Mouse (Mus musculus): ENCODE data around the gene Fbxl16. TPM values are rescaled to one million over a fixed set of nuclear protein-coding genes. Genes with fewer than 3 reads are reported as not detected.

The Fbxl16 gene
- total RNA-seq, 2 experiments from 2014 or later, result 0.62 to 0.91 TPM

Small RNA genes lying within 50 kb of the gene (microRNA-seq; reads per million reads assigned to microRNA genes)
- not detected for gene Mir3082
- not detected for gene Mir6966

Other genes starting within 250 kb of the Fbxl16 start
- gene Sox8, start 238.4 kb upstream of the Fbxl16 start, total RNA-seq (2021), result under 1 TPM; 0.37 to 0.59 TPM
- gene Lmf1, start 230.0 kb upstream of the Fbxl16 start, total RNA-seq (2021), result 10 to 100 TPM; 11.3 to 12.6 TPM
- gene Gng13, start 91.9 kb upstream of the Fbxl16 start, total RNA-seq (2021), result not detected
- gene Chtf18, start 81.7 kb upstream of the Fbxl16 start, total RNA-seq (2021), result 1 to 10 TPM in 1 of 2 experiments, under 1 TPM in 1; 0.47 to 1.1 TPM
- gene Rpusd1, start 81.4 kb upstream of the Fbxl16 start, total RNA-seq (2021), result 1 to 10 TPM; 3.5 to 4.2 TPM
- not detected for gene Mslnl, start 73.0 kb upstream of the Fbxl16 start, total RNA-seq (2021)
- under 1 TPM; 0.26 to 0.46 TPM for gene Msln, start 54.7 kb upstream of the Fbxl16 start, total RNA-seq (2021)
- 10 to 100 TPM; 27.3 to 29.2 TPM for gene Narfl, start 35.3 kb upstream of the Fbxl16 start, total RNA-seq (2021)
- 10 to 100 TPM; 10.6 to 10.7 TPM for gene Haghl, start 23.4 kb upstream of the Fbxl16 start, total RNA-seq (2021)
- gene Ccdc78, start 22.5 kb upstream of the Fbxl16 start, total RNA-seq (2021), result not detected
- gene Fam173a, start 16.2 kb upstream of the Fbxl16 start, total RNA-seq (2021), result 10 to 100 TPM; 42.2 to 46.8 TPM
- not detected for gene AC134908.4, start 13.4 kb upstream of the Fbxl16 start, total RNA-seq (2021)
- 10 to 100 TPM; 40.1 to 48.4 TPM for gene Metrn, start 11.9 kb upstream of the Fbxl16 start, total RNA-seq (2021)
- gene Wdr24, start 14.5 kb downstream of the Fbxl16 start, total RNA-seq (2021), result 1 to 10 TPM; 9.6 to 9.8 TPM
- 10 to 100 TPM; 12.6 to 14.2 TPM for gene Jmjd8, start 19.8 kb downstream of the Fbxl16 start, total RNA-seq (2021)
- gene Stub1, start 24.3 kb downstream of the Fbxl16 start, total RNA-seq (2021), result 10 to 100 TPM; 88.4 to 92.9 TPM
- gene Rhbdl1, start 28.2 kb downstream of the Fbxl16 start, total RNA-seq (2021), result 10 to 100 TPM; 10.7 to 14.7 TPM
- 10 to 100 TPM; 10.0 to 11.8 TPM for gene Gm20683, start 32.7 kb downstream of the Fbxl16 start, total RNA-seq (2021)
- 10 to 100 TPM; 72.4 to 72.9 TPM for gene Rhot2, start 35.8 kb downstream of the Fbxl16 start, total RNA-seq (2021)
- under 1 TPM; 0.55 to 0.64 TPM for gene Wdr90, start 52.4 kb downstream of the Fbxl16 start, total RNA-seq (2021)
- gene Mcrip2, start 59.7 kb downstream of the Fbxl16 start, total RNA-seq (2021), result 100 to 1,000 TPM in 1 of 2 experiments, 10 to 100 TPM in 1; 84.2 to 102 TPM
- gene Mettl26, start 66.0 kb downstream of the Fbxl16 start, total RNA-seq (2021), result 10 to 100 TPM; 25.4 to 33.4 TPM
- gene Wfikkn1, start 71.8 kb downstream of the Fbxl16 start, total RNA-seq (2021), result under 1 TPM; 0.43 to 0.62 TPM
- gene Rab40c, start 110.6 kb downstream of the Fbxl16 start, total RNA-seq (2021), result 10 to 100 TPM in 1 of 2 experiments, 1 to 10 TPM in 1; 7.6 to 11.1 TPM
- 10 to 100 TPM; 19.9 to 22.2 TPM for gene Pigq, start 135.9 kb downstream of the Fbxl16 start, total RNA-seq (2021)
- gene Nhlrc4, start 135.9 kb downstream of the Fbxl16 start, total RNA-seq (2021), result not detected
- not detected for gene A930017K11Rik, start 143.5 kb downstream of the Fbxl16 start, total RNA-seq (2021)
- 1 to 10 TPM; 4.4 to 6.5 TPM for gene Capn15, start 176.7 kb downstream of the Fbxl16 start, total RNA-seq (2021)

Measured in gastrocnemius, adult 18-20 months (tissue).